Mouse (Mus musculus) left cerebral cortex, adult 18-20 months (tissue): ENCODE measurements at regions not wholly inside any gene's neighbourhood (a gene's known extent, or its start where the extent isn't known, plus 50 kb on each side); places are given as distances from the start of the nearest gene placed in this dataset.

ENCODE experiments used
- DNase-seq, 2 experiments: peaks; one replicate each; pipeline ENCODE4 v3.0.0; 2021 to 2022; ENCODE audit warnings: low spot score in 2 of 2, mixed read lengths in 1 of 2
- microRNA-seq, 2 experiments: library from miRNA; unstranded; fragments of <30 nt; microRNA quantifications; one replicate each; pipeline ENCODE4 v1.2.0; 2021

GRCm38 (mm10) chr4:23994261-23994965 is 501.8 kb upstream of the Mms22l start:
- DNase-seq: no peak

GRCm38 (mm10) chr4:24006257-24006955 is 489.8 kb upstream of the Mms22l start:
- DNase-seq: no peak

DNA sequence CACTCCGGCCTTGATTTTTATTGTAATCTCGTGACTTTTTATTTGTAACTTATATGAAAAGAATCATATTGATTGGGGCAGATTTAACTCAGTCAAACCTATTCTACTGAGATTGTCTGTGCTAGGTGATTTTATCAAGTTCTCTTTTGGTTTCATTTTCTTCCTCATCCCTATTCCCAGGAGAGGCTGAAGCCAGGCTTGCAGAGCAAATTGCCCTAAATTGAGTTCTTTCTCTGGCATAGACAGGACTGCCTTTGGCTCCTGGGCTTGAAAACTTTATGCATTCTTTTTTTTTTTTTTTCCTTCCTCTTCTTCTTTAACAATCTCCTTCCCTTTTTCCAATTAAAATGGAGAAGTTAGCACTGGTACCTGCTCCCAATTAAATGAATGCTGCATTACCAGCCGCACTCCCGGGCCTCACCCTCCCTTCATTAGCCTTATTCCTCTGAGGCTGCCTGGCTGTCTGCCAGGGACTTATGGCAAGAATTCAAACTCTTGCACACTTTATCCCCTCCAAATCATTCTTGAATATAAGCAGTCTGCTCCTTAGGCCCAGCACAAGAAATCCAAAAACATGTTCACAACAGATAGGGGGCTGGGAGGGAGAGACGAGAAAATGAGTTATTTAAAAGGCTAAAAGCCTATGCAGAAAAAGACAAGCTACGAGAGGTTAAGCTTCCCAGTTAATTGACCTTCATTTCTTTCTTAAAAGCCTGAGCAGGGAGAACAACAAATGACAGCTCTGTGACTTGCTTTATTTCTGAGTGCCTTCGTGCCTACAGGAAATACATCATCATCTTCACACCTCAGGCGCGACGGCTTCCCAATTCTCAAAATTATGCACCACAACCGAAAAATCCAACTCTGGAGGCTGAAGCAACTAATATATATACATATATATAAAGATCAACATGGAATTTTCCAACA is 476.8 kb upstream of the Mms22l start:
- DNase-seq: peak; percentile 25 to 36

Small RNA genes lying in the stretch of these regions (microRNA-seq; reads per million reads assigned to microRNA genes)
- 0 reads per million in 2 experiments for gene Gm25978
